In the genomic region with DNA sequence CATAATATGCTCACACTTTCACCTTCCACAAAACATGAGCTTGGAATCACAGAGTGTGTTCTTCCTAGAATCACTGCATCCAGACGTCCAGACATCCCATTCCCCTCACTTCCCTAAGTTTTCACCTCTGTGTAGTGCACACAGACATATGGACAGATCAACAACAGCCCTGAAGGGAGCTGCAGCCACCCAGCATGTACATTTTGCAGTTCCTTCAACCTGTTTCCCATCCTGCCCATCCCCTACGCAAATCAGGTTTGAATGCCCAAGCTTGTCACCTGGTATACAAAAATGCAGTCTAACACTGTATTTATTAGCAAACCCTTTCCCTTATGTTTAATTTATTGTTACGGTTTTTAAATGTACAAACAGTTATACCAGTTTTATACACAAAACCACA, we compare ENCODE assay signal across 9 mouse cellular contexts.
DNase-seq lines count a peak whose midpoint lies in the region; ATAC-seq lines count a peak whose summit lies in the region.
"Had no signal": no experiment of that assay in that cellular context is flagged by ENCODE, and none has a peak within 500 bp of the region (broad histone marks: within the 10 kb centered on the region; RNA-seq: fewer than 3 reads in every experiment).

No protein-coding gene starts in this region.

- DNase-seq in forebrain, embryonic 11.5 days (ENCODE audit: low spot score): no peak
- DNase-seq in forebrain, embryonic 10.5 days (ENCODE audit: extremely low spot score, low spot score): no peak
- no peak for DNase-seq in midbrain, embryonic 11.5 days (ENCODE audit: low spot score, missing footprints)
- no peak for DNase-seq in midbrain, embryonic 10.5 days (ENCODE audit: low spot score)
- no peak for DNase-seq in liver
- no peak for DNase-seq in cerebellum, postnatal 14 days

- no peaks in the 10 kb centered on the region for H3K36me3 ChIP-seq in forebrain, embryonic 11.5 days (ENCODE audit: control insufficient read depth, insufficient read depth, low read length)
- H3K36me3 ChIP-seq in forebrain, embryonic 10.5 days (replicated peaks): no peaks in the 10 kb centered on the region
- H3K36me3 ChIP-seq in midbrain, embryonic 11.5 days (ENCODE audit: control insufficient read depth, insufficient read depth, low read length): no peaks in the 10 kb centered on the region
- no peaks in the 10 kb centered on the region for H3K36me3 ChIP-seq in midbrain, embryonic 10.5 days
- H3K36me3 ChIP-seq in hindbrain, embryonic 16.5 days (ENCODE audit: control insufficient read depth, insufficient read depth, low read length): no peaks in the 10 kb centered on the region
- H3K36me3 ChIP-seq in neural tube, embryonic 13.5 days: no peaks in the 10 kb centered on the region

- no peak overlapping the region for H3K27ac ChIP-seq in forebrain, embryonic 11.5 days (ENCODE audit: low read depth, low read length)
- H3K27ac ChIP-seq in forebrain, embryonic 10.5 days: no peak overlapping the region
- H3K27ac ChIP-seq in midbrain, embryonic 11.5 days (ENCODE audit: low read depth, low read length): no peak overlapping the region
- H3K27ac ChIP-seq in midbrain, embryonic 10.5 days (replicated peaks): no peak overlapping the region
- H3K27ac ChIP-seq in hindbrain, embryonic 16.5 days (ENCODE audit: low read depth, low read length): no peak overlapping the region
- no peak overlapping the region for H3K27ac ChIP-seq in neural tube, embryonic 13.5 days (replicated peaks)
- H3K27ac ChIP-seq: macrophage had no signal

- no peaks in the 10 kb centered on the region for H3K4me1 ChIP-seq in forebrain, embryonic 11.5 days (replicated peaks; ENCODE audit: control insufficient read depth, insufficient read depth, low read length)
- H3K4me1 ChIP-seq in forebrain, embryonic 10.5 days: peaks cover 9% of the 10 kb centered on the region
- no peaks in the 10 kb centered on the region for H3K4me1 ChIP-seq in midbrain, embryonic 11.5 days (ENCODE audit: control insufficient read depth, insufficient read depth, low read length)
- H3K4me1 ChIP-seq in midbrain, embryonic 10.5 days: no peaks in the 10 kb centered on the region
- H3K4me1 ChIP-seq in hindbrain, embryonic 16.5 days (ENCODE audit: control insufficient read depth, insufficient read depth, low read depth, low read length): peaks cover 2% of the 10 kb centered on the region; the same call in 1 of the 2 replicates
- peaks cover 6% of the 10 kb centered on the region for H3K4me1 ChIP-seq in neural tube, embryonic 13.5 days (replicated peaks)

- no peaks in the 10 kb centered on the region for H3K27me3 ChIP-seq in forebrain, embryonic 11.5 days (ENCODE audit: control insufficient read depth, insufficient read depth, low read length)
- H3K27me3 ChIP-seq in forebrain, embryonic 10.5 days (ENCODE audit: poor library complexity, severe bottlenecking): peaks cover 20% of the 10 kb centered on the region
- no peaks in the 10 kb centered on the region for H3K27me3 ChIP-seq in midbrain, embryonic 11.5 days (ENCODE audit: control insufficient read depth, insufficient read depth, low read length)
- peaks cover 13% of the 10 kb centered on the region for H3K27me3 ChIP-seq in midbrain, embryonic 10.5 days (ENCODE audit: low read depth, poor library complexity, severe bottlenecking)
- no peaks in the 10 kb centered on the region for H3K27me3 ChIP-seq in hindbrain, embryonic 16.5 days (replicated peaks; ENCODE audit: control insufficient read depth, insufficient read depth, low read length)
- H3K27me3 ChIP-seq in neural tube, embryonic 13.5 days: peaks cover 7% of the 10 kb centered on the region

- peak; percentile 32; the same call in 1 of the 2 replicates for ATAC-seq in forebrain, embryonic 11.5 days (replicated peaks; ENCODE audit: low FRiP score)
- ATAC-seq in midbrain, embryonic 11.5 days (ENCODE audit: low FRiP score): peak; percentile 57
- peak; percentile 70 for ATAC-seq in hindbrain, embryonic 16.5 days
- ATAC-seq in neural tube, embryonic 13.5 days (ENCODE audit: low read depth): peak; percentile 52; the same call in 1 of the 2 replicates

- WGBS in forebrain, embryonic 11.5 days: 50% methylated on average over 3 of the region's 3 CpGs
- WGBS in forebrain, embryonic 10.5 days: 57% methylated on average over 3 of the region's 3 CpGs
- 50% methylated on average over 3 of the region's 3 CpGs for WGBS in midbrain, embryonic 11.5 days
- WGBS in midbrain, embryonic 10.5 days: 53% methylated on average over 3 of the region's 3 CpGs
- WGBS in hindbrain, embryonic 16.5 days: 54% methylated on average over 3 of the region's 3 CpGs
- WGBS in neural tube, embryonic 13.5 days: 61% methylated on average over 3 of the region's 3 CpGs

- H3K4me2 ChIP-seq in forebrain, embryonic 11.5 days (ENCODE audit: low read depth, low read length, severe bottlenecking): no peak overlapping the region
- no peak overlapping the region for H3K4me2 ChIP-seq in midbrain, embryonic 11.5 days
- H3K4me2 ChIP-seq in hindbrain, embryonic 16.5 days (ENCODE audit: low read length): peak overlapping the region; percentile 68
- no peak overlapping the region for H3K4me2 ChIP-seq in neural tube, embryonic 13.5 days

- no peaks in the 10 kb centered on the region for H3K9me3 ChIP-seq in forebrain, embryonic 11.5 days (ENCODE audit: control insufficient read depth, low read length)
- H3K9me3 ChIP-seq in forebrain, embryonic 10.5 days: 0 out of 2 replicates have a peak, but pooled peaks cover 3% of the 10 kb centered on the region
- H3K9me3 ChIP-seq in midbrain, embryonic 11.5 days (ENCODE audit: control insufficient read depth, low read length): no peaks in the 10 kb centered on the region
- H3K9me3 ChIP-seq in midbrain, embryonic 10.5 days (replicated peaks): no peaks in the 10 kb centered on the region
- H3K9me3 ChIP-seq in hindbrain, embryonic 16.5 days (ENCODE audit: control insufficient read depth, low read length): no peaks in the 10 kb centered on the region
- no peaks in the 10 kb centered on the region for H3K9me3 ChIP-seq in neural tube, embryonic 13.5 days

- no peak overlapping the region for H3K4me3 ChIP-seq in forebrain, embryonic 11.5 days (ENCODE audit: low read depth, low read length)
- H3K4me3 ChIP-seq in forebrain, embryonic 10.5 days: no peak overlapping the region
- H3K4me3 ChIP-seq in midbrain, embryonic 11.5 days (ENCODE audit: low read depth, low read length): no peak overlapping the region
- H3K4me3 ChIP-seq in midbrain, embryonic 10.5 days: no peak overlapping the region
- no peak overlapping the region; the same call in 1 of the 2 replicates for H3K4me3 ChIP-seq in hindbrain, embryonic 16.5 days (ENCODE audit: low read length)
- H3K4me3 ChIP-seq in neural tube, embryonic 13.5 days: no peak overlapping the region

- no peak overlapping the region for H3K9ac ChIP-seq in forebrain, embryonic 11.5 days (ENCODE audit: low read length)
- H3K9ac ChIP-seq in midbrain, embryonic 11.5 days (ENCODE audit: low read length): no peak overlapping the region
- no peak overlapping the region for H3K9ac ChIP-seq in hindbrain, embryonic 16.5 days (ENCODE audit: low read depth, low read length)
- no peak overlapping the region for H3K9ac ChIP-seq in neural tube, embryonic 13.5 days
